Mouse (Mus musculus): ENCODE data around the gene Zfp710. TPM values are rescaled to one million over a fixed set of nuclear protein-coding genes. Genes with fewer than 3 reads are reported as not detected.

Zfp710 gene
- polyA plus RNA-seq, 1 experiment from 2014 or later: 17.0 TPM

DNA sequence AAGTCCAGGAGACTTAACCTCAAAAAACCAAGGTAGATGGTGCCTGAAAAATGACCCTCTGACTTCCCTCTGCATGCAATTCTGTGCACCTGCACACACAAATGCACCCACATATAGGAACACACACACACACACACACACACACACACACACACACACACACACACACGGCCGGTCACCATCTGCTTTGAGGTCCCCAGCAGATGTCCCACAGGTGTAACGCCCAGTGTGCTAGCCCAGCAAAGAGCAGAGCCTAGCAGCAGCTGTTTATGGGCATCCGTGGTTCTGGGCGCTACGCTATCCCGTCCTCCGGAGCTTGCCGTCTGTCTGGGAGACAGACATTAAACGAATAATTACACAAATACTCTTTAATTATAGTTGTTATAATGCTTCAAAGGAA, 6.9 kb downstream of the Zfp710 start:
- DNase-seq (no peak), ATAC-seq (ENCODE audit: low FRiP score, low TSS enrichment) (no peak)
- H3K9ac ChIP-seq (replicated peaks; ENCODE audit: low read length): no peak overlapping the region
- H3K4me2 ChIP-seq (ENCODE audit: low read length): no peak overlapping the region
- WGBS: 60% methylated on average over 10 of the region's 10 CpGs
- no peak overlapping the region for H3K27ac ChIP-seq (replicated peaks; ENCODE audit: low read depth, low read length)
- H3K27me3 ChIP-seq (ENCODE audit: control insufficient read depth, insufficient read depth, low read length): no peaks in the 10 kb centered on the region
- H3K4me1 ChIP-seq (ENCODE audit: control insufficient read depth, insufficient read depth, low read length): peaks cover 20% of the 10 kb centered on the region
- H3K36me3 ChIP-seq (ENCODE audit: control insufficient read depth, insufficient read depth, low read length): no peaks in the 10 kb centered on the region
- no peak overlapping the region for H3K4me3 ChIP-seq (replicated peaks; ENCODE audit: low read depth, low read length)
- H3K9me3 ChIP-seq (ENCODE audit: control insufficient read depth, low read length): no peaks in the 10 kb centered on the region

DNA sequence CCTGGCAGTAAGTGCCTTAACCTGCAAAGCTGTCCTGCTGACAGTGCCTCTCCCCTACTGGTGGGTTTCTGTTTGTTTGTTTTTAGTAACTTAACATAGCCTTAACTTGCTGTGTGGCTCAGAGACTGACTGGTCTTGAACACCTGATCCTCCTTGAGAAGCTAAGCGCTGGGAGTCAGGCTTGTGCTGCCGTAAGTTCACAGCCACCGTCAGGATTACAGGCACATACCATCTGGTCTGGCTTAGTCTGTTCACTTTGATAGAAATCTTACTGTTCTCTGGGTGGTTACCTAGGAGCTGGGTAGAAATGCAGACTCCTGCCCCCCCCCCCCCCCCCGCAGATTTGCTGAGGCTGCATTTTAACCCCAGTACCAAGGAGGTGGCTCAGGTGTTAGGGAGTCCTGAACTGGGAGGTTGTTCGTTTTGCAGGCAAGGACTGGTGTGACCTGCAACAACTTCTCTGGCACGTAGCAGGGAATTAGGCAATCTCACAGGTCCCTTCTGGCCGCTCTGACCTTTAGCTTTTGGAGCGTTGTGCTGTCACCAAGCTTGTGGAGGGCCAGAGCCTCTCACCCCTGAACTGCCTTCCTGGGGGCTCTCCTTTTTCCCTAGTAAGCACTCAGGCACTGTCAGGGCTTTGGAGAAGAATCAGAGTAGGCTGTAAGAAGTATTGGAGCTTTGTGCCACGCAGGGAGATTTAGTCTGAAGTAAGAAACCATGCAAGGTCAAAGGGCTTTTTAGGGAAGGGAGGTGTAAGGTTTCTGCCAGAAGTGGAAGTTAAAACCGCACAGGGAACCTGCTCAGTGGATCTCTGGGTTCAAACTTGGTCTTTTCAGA, 7.8 kb downstream of the Zfp710 start:
- Histone ChIP-seq H3K9ac (replicated peaks; ENCODE audit: low read length) (no peak overlapping the region), H3K9me3 (ENCODE audit: control insufficient read depth, low read length) (no peaks in the 10 kb centered on the region), H3K27me3 (ENCODE audit: control insufficient read depth, insufficient read depth, low read length) (no peaks in the 10 kb centered on the region), H3K27ac (replicated peaks; ENCODE audit: low read depth, low read length) (no peak overlapping the region), H3K4me3 (replicated peaks; ENCODE audit: low read depth, low read length) (no peak overlapping the region), H3K36me3 (ENCODE audit: control insufficient read depth, insufficient read depth, low read length) (no peaks in the 10 kb centered on the region), H3K4me1 (ENCODE audit: control insufficient read depth, insufficient read depth, low read length) (peaks cover 20% of the 10 kb centered on the region), H3K4me2 (ENCODE audit: low read length) (no peak overlapping the region)
- ATAC-seq (ENCODE audit: low FRiP score, low TSS enrichment): no peak
- 33% methylated on average over 10 of the region's 10 CpGs for WGBS
- no peak for DNase-seq

DNA sequence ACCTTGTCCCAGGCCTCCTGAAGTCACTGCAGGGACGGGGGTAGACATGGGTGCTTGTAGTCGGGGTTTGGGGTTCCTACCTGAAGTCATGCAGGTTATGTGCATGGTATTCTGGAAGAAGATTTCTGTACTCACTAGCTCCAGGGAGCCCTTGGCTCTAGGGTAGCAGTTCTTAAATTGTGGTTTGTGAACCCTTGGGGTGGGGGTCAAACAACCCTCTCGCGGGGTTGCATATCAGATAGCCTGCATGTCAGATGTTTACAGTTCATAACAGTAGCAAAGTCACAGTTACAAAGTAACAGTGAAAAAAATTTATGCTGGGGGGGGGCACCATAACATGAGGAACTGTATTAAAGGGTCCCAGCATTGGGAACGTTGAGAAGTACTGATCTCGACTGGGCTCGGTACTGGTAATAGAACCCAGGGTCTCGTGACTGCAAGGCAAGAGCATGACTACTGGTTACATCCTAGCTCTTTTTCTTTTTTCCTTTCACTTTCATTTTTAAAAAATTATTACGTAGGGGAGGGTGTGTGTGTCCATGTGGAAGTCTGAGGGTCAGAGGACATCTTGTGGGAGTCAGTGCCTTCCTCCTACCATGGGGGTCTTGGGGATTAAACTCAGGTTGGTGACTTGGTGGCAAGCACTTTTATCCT, 8.6 kb downstream of the Zfp710 start:
- Histone ChIP-seq H3K36me3 (ENCODE audit: control insufficient read depth, insufficient read depth, low read length) (no peaks in the 10 kb centered on the region), H3K4me3 (replicated peaks; ENCODE audit: low read depth, low read length) (no peak overlapping the region), H3K9me3 (ENCODE audit: control insufficient read depth, low read length) (no peaks in the 10 kb centered on the region), H3K9ac (replicated peaks; ENCODE audit: low read length) (no peak overlapping the region), H3K4me2 (ENCODE audit: low read length) (no peak overlapping the region), H3K4me1 (ENCODE audit: control insufficient read depth, insufficient read depth, low read length) (peaks cover 13% of the 10 kb centered on the region), H3K27me3 (ENCODE audit: control insufficient read depth, insufficient read depth, low read length) (no peaks in the 10 kb centered on the region), H3K27ac (replicated peaks; ENCODE audit: low read depth, low read length) (no peak overlapping the region)
- ATAC-seq (ENCODE audit: low FRiP score, low TSS enrichment): no peak
- 92% methylated on average over 9 of the region's 9 CpGs for WGBS
- DNase-seq: no peak

DNA sequence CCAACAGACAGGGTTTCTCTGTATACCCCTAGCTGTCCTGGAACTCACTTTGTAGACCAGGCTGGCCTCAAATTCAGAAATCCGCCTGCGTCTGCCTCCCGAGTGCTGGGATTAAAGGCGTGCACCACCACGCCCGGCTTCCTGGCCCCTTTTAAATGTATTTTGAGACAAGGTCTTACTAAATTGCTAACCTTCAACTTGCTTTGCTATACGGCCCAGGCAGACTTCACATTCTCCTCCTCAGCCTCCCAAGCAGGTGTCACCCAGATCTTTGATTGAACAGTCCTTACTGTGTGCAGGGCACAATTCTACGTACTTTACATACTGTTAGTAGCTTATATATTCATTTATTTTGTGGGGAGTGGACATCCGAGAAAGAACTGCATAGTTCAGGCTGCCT, 9.2 kb downstream of the Zfp710 start:
- H3K4me1 ChIP-seq (ENCODE audit: control insufficient read depth, insufficient read depth, low read length): peaks cover 7% of the 10 kb centered on the region; the same call in 1 of the 2 replicates
- DNase-seq: no peak
- H3K4me3 ChIP-seq (replicated peaks; ENCODE audit: low read depth, low read length): no peak overlapping the region
- H3K9ac ChIP-seq (replicated peaks; ENCODE audit: low read length): no peak overlapping the region
- no peak overlapping the region for H3K27ac ChIP-seq (replicated peaks; ENCODE audit: low read depth, low read length)
- 83% methylated on average over 9 of the region's 9 CpGs for WGBS
- no peak for ATAC-seq (ENCODE audit: low FRiP score, low TSS enrichment)
- no peaks in the 10 kb centered on the region for H3K9me3 ChIP-seq (ENCODE audit: control insufficient read depth, low read length)
- no peak overlapping the region for H3K4me2 ChIP-seq (ENCODE audit: low read length)
- H3K36me3 ChIP-seq (ENCODE audit: control insufficient read depth, insufficient read depth, low read length): no peaks in the 10 kb centered on the region
- H3K27me3 ChIP-seq (ENCODE audit: control insufficient read depth, insufficient read depth, low read length): no peaks in the 10 kb centered on the region

DNA sequence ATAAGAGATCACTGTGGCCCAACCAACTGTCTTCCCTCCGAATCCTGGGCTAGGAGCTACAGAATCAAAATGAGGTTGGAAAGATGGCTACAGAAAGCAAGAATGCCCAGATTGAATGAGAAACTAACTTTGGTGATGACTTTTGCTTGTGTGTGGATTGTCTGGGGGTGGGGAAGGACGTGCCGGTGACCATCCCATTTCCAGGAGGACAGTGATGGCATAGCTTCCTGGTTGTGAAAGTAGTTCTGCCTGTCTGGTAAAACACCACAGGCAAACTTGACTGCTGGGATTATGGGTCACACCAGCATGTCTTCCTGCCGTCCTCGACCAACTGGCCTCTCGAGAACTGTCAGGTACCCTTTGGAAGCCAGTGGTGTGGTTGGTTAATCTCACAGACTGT, 10.5 kb downstream of the Zfp710 start:
- ATAC-seq (ENCODE audit: low FRiP score, low TSS enrichment) (no peak), DNase-seq (no peak)
- H3K4me1 ChIP-seq (ENCODE audit: control insufficient read depth, insufficient read depth, low read length): peaks cover 5% of the 10 kb centered on the region; the same call in 1 of the 2 replicates

DNA sequence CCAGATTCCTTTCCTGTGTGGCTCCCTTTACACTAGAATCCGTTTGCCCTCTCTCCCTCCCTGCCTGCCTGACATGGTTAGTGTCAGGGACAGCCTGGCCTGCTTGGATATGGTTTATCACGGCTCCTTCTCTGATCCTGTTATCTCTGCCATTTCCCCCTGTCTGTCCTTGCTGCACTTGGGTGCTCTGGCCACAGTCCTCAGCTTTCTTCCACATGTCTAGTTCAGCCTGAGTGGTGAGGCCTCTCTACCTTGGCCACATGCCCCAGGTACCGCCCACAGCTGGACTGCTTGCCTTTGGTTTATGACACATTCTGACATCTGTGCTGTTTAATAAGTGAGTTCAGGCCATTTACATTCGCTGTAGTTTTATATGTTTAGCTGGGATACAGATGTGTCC, 11.1 kb downstream of the Zfp710 start:
- H3K36me3 ChIP-seq (ENCODE audit: control insufficient read depth, insufficient read depth, low read length): no peaks in the 10 kb centered on the region
- peak overlapping the region; percentile 26; the same call in 1 of the 2 replicates for H3K27ac ChIP-seq (replicated peaks; ENCODE audit: low read depth, low read length)
- H3K4me3 ChIP-seq (replicated peaks; ENCODE audit: low read depth, low read length): no peak overlapping the region
- no peak for ATAC-seq (ENCODE audit: low FRiP score, low TSS enrichment)
- H3K4me1 ChIP-seq (ENCODE audit: control insufficient read depth, insufficient read depth, low read length): peaks cover 5% of the 10 kb centered on the region; the same call in 1 of the 2 replicates
- H3K4me2 ChIP-seq (ENCODE audit: low read length): no peak overlapping the region
- no peak for DNase-seq
- WGBS: 70% methylated on average over 4 of the region's 4 CpGs
- no peaks in the 10 kb centered on the region for H3K9me3 ChIP-seq (ENCODE audit: control insufficient read depth, low read length)
- no peaks in the 10 kb centered on the region for H3K27me3 ChIP-seq (ENCODE audit: control insufficient read depth, insufficient read depth, low read length)
- H3K9ac ChIP-seq (replicated peaks; ENCODE audit: low read length): no peak overlapping the region

More for the DNA sequence above, 10.5 kb downstream of the Zfp710 start:
- no peak overlapping the region for H3K9ac ChIP-seq (replicated peaks; ENCODE audit: low read length)
- H3K9me3 ChIP-seq (ENCODE audit: control insufficient read depth, low read length): no peaks in the 10 kb centered on the region
- H3K4me3 ChIP-seq (replicated peaks; ENCODE audit: low read depth, low read length): no peak overlapping the region
- H3K27ac ChIP-seq (replicated peaks; ENCODE audit: low read depth, low read length): no peak overlapping the region
- H3K27me3 ChIP-seq (ENCODE audit: control insufficient read depth, insufficient read depth, low read length): no peaks in the 10 kb centered on the region
- no peaks in the 10 kb centered on the region for H3K36me3 ChIP-seq (ENCODE audit: control insufficient read depth, insufficient read depth, low read length)
- 60% methylated on average over 6 of the region's 6 CpGs for WGBS
- H3K4me2 ChIP-seq (ENCODE audit: low read length): no peak overlapping the region

DNA sequence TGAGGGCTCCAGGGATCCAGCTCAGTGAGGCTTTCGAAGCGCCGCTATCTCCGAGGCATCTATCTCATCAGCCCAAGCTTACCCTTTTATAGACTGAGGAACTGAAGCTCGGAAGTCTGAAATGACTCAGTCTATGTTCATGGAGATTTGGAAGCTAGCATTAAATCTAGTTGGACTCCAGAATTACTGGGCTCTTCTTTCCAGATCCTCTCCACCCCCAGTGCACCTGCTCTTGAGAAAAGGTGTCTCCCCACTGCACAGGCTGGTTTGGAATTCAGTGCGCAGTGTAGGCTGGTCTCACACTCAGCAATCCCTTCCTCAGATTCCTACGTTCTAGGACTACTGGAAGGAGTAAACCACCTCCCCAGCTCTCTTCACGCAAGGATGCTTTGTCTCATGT, 15.1 kb downstream of the Zfp710 start:
- Histone ChIP-seq H3K4me1 (ENCODE audit: control insufficient read depth, insufficient read depth, low read length) (peaks cover 5% of the 10 kb centered on the region; the same call in 1 of the 2 replicates), H3K27me3 (ENCODE audit: control insufficient read depth, insufficient read depth, low read length) (no peaks in the 10 kb centered on the region), H3K4me2 (ENCODE audit: low read length) (no peak overlapping the region), H3K4me3 (replicated peaks; ENCODE audit: low read depth, low read length) (no peak overlapping the region), H3K36me3 (ENCODE audit: control insufficient read depth, insufficient read depth, low read length) (no peaks in the 10 kb centered on the region), H3K9me3 (ENCODE audit: control insufficient read depth, low read length) (no peaks in the 10 kb centered on the region), H3K9ac (replicated peaks; ENCODE audit: low read length) (no peak overlapping the region), H3K27ac (replicated peaks; ENCODE audit: low read depth, low read length) (no peak overlapping the region)
- no peak for DNase-seq
- ATAC-seq (ENCODE audit: low FRiP score, low TSS enrichment): no peak
- WGBS: 92% methylated on average over 8 of the region's 8 CpGs

DNA sequence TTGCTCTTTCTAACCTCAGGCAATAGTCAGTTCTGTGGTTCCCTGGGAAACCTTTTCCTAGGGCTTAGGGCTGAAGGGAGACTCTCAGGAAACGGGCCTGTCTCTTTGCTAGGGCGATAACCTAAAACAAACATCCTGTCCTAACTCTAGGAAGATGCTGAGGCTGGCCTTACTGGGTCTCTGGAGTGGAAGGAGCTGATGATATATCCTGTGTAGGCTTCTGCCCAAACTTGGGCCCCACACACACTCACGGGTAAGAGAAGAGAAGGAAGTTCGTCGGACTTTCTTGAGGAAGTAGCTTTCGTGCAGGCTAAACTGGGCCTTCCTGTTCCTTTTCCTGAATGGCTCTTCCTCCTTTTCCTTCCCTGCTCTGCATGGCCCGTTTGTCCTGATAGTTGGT, 19.6 kb downstream of the Zfp710 start:
- Histone ChIP-seq H3K36me3 (ENCODE audit: control insufficient read depth, insufficient read depth, low read length) (no peaks in the 10 kb centered on the region), H3K27ac (replicated peaks; ENCODE audit: low read depth, low read length) (peak overlapping the region; percentile 49), H3K9me3 (ENCODE audit: control insufficient read depth, low read length) (no peaks in the 10 kb centered on the region), H3K27me3 (ENCODE audit: control insufficient read depth, insufficient read depth, low read length) (no peaks in the 10 kb centered on the region), H3K4me3 (replicated peaks; ENCODE audit: low read depth, low read length) (no peak overlapping the region), H3K4me1 (ENCODE audit: control insufficient read depth, insufficient read depth, low read length) (peaks cover 21% of the 10 kb centered on the region), H3K4me2 (ENCODE audit: low read length) (no peak overlapping the region), H3K9ac (replicated peaks; ENCODE audit: low read length) (peak overlapping the region; percentile 26; the same call in 1 of the 2 replicates)
- DNase-seq (no peak), ATAC-seq (ENCODE audit: low FRiP score, low TSS enrichment) (no peak)
- 89% methylated on average over 7 of the region's 7 CpGs for WGBS

DNA sequence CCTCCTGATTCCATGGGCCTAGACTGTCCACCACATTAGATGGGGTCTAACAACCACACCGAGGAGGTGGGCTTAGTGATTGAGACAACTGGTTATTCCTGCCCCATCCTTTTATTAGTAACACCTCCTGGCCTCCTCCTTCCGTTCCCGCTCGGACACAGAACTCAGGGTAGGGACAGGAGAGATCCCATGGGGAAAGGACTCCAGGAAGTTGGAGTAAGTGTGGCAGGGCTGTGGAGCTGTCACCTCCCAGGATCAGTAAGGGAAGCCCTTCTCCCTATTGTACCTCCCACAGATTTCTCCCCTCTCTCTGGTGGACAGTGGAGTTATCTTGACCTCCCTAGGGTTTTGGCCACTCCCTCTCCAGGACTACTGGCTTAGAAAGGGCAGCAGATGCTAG, 22.4 kb downstream of the Zfp710 start:
- Histone ChIP-seq H3K9me3 (ENCODE audit: control insufficient read depth, low read length) (no peaks in the 10 kb centered on the region), H3K27me3 (ENCODE audit: control insufficient read depth, insufficient read depth, low read length) (no peaks in the 10 kb centered on the region), H3K4me2 (ENCODE audit: low read length) (no peak overlapping the region), H3K9ac (replicated peaks; ENCODE audit: low read length) (no peak overlapping the region), H3K4me3 (replicated peaks; ENCODE audit: low read depth, low read length) (no peak overlapping the region), H3K4me1 (ENCODE audit: control insufficient read depth, insufficient read depth, low read length) (peaks cover 21% of the 10 kb centered on the region), H3K36me3 (ENCODE audit: control insufficient read depth, insufficient read depth, low read length) (no peaks in the 10 kb centered on the region), H3K27ac (replicated peaks; ENCODE audit: low read depth, low read length) (no peak overlapping the region)
- ATAC-seq (ENCODE audit: low FRiP score, low TSS enrichment) (no peak), DNase-seq (no peak)
- 91% methylated on average over 4 of the region's 4 CpGs for WGBS
